ENCODE assay signal across 9 mouse cellular contexts in genomic region chr5:15934376-15935233, GRCm38 (mm10). TPM values are rescaled to one million over a fixed set of nuclear protein-coding genes. Genes with fewer than 3 reads are reported as not detected.
DNase-seq lines count a peak whose midpoint lies in the region; ATAC-seq lines count a peak whose summit lies in the region.
"Had no signal": no experiment of that assay in that cellular context is flagged by ENCODE, and none has a peak within 500 bp of the region (broad histone marks: within the 10 kb centered on the region; RNA-seq: fewer than 3 reads in every experiment).

TSS of gene Cacna2d1 (plus strand) at chr5:15934691.

- DNase-seq in heart, adult 18-20 months, result peak; percentile 71 to 73
- DNase-seq in kidney, adult 11 months, result peak; percentile 3
- peak; percentile 80 for DNase-seq in midbrain, embryonic 14.5 days

- peak within 1 kb of the TSS; percentile 79 for H3K9ac ChIP-seq in embryonic facial prominence, embryonic 12.5 days
- H3K9ac ChIP-seq in limb, embryonic 12.5 days (replicated peaks), result peak within 1 kb of the TSS; percentile 87
- peak within 1 kb of the TSS; percentile 93 for H3K9ac ChIP-seq in midbrain, embryonic 14.5 days (replicated peaks; ENCODE audit: low read length)
- H3K9ac ChIP-seq in stomach, embryonic 16.5 days (ENCODE audit: low read length), result peak within 1 kb of the TSS; percentile 70

- peak within 1 kb of the TSS; percentile 75 for H3K4me2 ChIP-seq in embryonic facial prominence, embryonic 12.5 days (replicated peaks)
- H3K4me2 ChIP-seq in limb, embryonic 12.5 days, result peak within 1 kb of the TSS; percentile 70
- H3K4me2 ChIP-seq in midbrain, embryonic 14.5 days (ENCODE audit: low read length), result peak within 1 kb of the TSS; percentile 73
- peak within 1 kb of the TSS; percentile 83 for H3K4me2 ChIP-seq in stomach, embryonic 16.5 days (ENCODE audit: low read depth, low read length)

- peaks cover 7% of the 10 kb centered on the region for H3K4me1 ChIP-seq in megakaryocyte, embryonic 14.5 days
- no peaks in the 10 kb centered on the region; the same call in 1 of the 2 replicates for H3K4me1 ChIP-seq in embryonic facial prominence, embryonic 12.5 days
- H3K4me1 ChIP-seq in limb, embryonic 12.5 days (replicated peaks), result peaks cover 17% of the 10 kb centered on the region
- no peaks in the 10 kb centered on the region for H3K4me1 ChIP-seq in midbrain, embryonic 14.5 days (ENCODE audit: control insufficient read depth, insufficient read depth, low read length)
- H3K4me1 ChIP-seq in stomach, embryonic 16.5 days (ENCODE audit: control insufficient read depth, insufficient read depth, low read length), result no peaks in the 10 kb centered on the region

- no peak for ATAC-seq in megakaryocyte, adult 5-6 weeks (ENCODE audit: poor library complexity, severe bottlenecking)
- ATAC-seq in embryonic facial prominence, embryonic 12.5 days (ENCODE audit: insufficient number of reproducible peaks, insufficient read depth, low FRiP score, low TSS enrichment), result peak; percentile 92
- peak; percentile 90 for ATAC-seq in limb, embryonic 12.5 days (ENCODE audit: insufficient number of reproducible peaks, insufficient read depth, low FRiP score, low TSS enrichment, low read depth)
- ATAC-seq in midbrain, embryonic 14.5 days (ENCODE audit: low FRiP score, low TSS enrichment), result peak; percentile 89
- ATAC-seq in stomach, embryonic 16.5 days (ENCODE audit: insufficient read depth, low FRiP score), result peak; percentile 93

- peaks cover 35% of the 10 kb centered on the region for H3K27me3 ChIP-seq in megakaryocyte, embryonic 14.5 days (replicated peaks)
- H3K27me3 ChIP-seq in embryonic facial prominence, embryonic 12.5 days, result no peaks in the 10 kb centered on the region
- no peaks in the 10 kb centered on the region; the same call in 1 of the 2 replicates for H3K27me3 ChIP-seq in limb, embryonic 12.5 days
- peaks cover 26% of the 10 kb centered on the region for H3K27me3 ChIP-seq in midbrain, embryonic 14.5 days (ENCODE audit: control insufficient read depth, insufficient read depth, low read length)
- 0 out of 2 replicates have a peak, but pooled peaks cover 2% of the 10 kb centered on the region for H3K27me3 ChIP-seq in stomach, embryonic 16.5 days (ENCODE audit: control insufficient read depth, insufficient read depth, low read length)

- no peaks in the 10 kb centered on the region for H3K36me3 ChIP-seq in megakaryocyte, embryonic 14.5 days (replicated peaks; ENCODE audit: low read length)
- no peaks in the 10 kb centered on the region for H3K36me3 ChIP-seq in embryonic facial prominence, embryonic 12.5 days
- H3K36me3 ChIP-seq in limb, embryonic 12.5 days, result no peaks in the 10 kb centered on the region
- H3K36me3 ChIP-seq in midbrain, embryonic 14.5 days (ENCODE audit: control insufficient read depth, insufficient read depth, low read length), result no peaks in the 10 kb centered on the region
- H3K36me3 ChIP-seq in stomach, embryonic 16.5 days (ENCODE audit: control insufficient read depth, insufficient read depth, low read length), result no peaks in the 10 kb centered on the region

- WGBS in embryonic facial prominence, embryonic 12.5 days, result 0% methylated on average over 55 of the region's 120 CpGs
- under 1% methylated on average over 74 of the region's 120 CpGs for WGBS in limb, embryonic 12.5 days
- under 1% methylated on average over 118 of the region's 120 CpGs for WGBS in midbrain, embryonic 14.5 days
- WGBS in stomach, embryonic 16.5 days, result under 1% methylated on average over 88 of the region's 120 CpGs

- peak within 1 kb of the TSS; percentile 86 for H3K27ac ChIP-seq in embryonic facial prominence, embryonic 12.5 days
- peak within 1 kb of the TSS; percentile 92 for H3K27ac ChIP-seq in limb, embryonic 12.5 days
- peak within 1 kb of the TSS; percentile 98 for H3K27ac ChIP-seq in midbrain, embryonic 14.5 days (replicated peaks; ENCODE audit: low read depth, low read length)
- peak within 1 kb of the TSS; percentile 47 for H3K27ac ChIP-seq in stomach, embryonic 16.5 days (ENCODE audit: low read length)
- H3K27ac ChIP-seq: macrophage had no signal

- peak within 1 kb of the TSS; percentile 79 for H3K4me3 ChIP-seq in megakaryocyte, embryonic 14.5 days (replicated peaks)
- H3K4me3 ChIP-seq in embryonic facial prominence, embryonic 12.5 days, result peak within 1 kb of the TSS; percentile 63
- peak within 1 kb of the TSS; percentile 76 for H3K4me3 ChIP-seq in limb, embryonic 12.5 days (replicated peaks)
- peak within 1 kb of the TSS; percentile 60 for H3K4me3 ChIP-seq in midbrain, embryonic 14.5 days (replicated peaks; ENCODE audit: low read depth, low read length)
- H3K4me3 ChIP-seq in stomach, embryonic 16.5 days (replicated peaks; ENCODE audit: low read length), result peak within 1 kb of the TSS; percentile 53

- H3K9me3 ChIP-seq in megakaryocyte, embryonic 14.5 days, result 0 out of 2 replicates have a peak, but pooled peaks cover 4% of the 10 kb centered on the region
- H3K9me3 ChIP-seq in embryonic facial prominence, embryonic 12.5 days, result no peaks in the 10 kb centered on the region
- no peaks in the 10 kb centered on the region for H3K9me3 ChIP-seq in limb, embryonic 12.5 days
- H3K9me3 ChIP-seq in midbrain, embryonic 14.5 days (ENCODE audit: control insufficient read depth, low read length), result no peaks in the 10 kb centered on the region
- H3K9me3 ChIP-seq in stomach, embryonic 16.5 days (replicated peaks; ENCODE audit: control insufficient read depth, low read length), result no peaks in the 10 kb centered on the region

RNA-seq across cellular contexts. Expression of gene Cacna2d1, which starts in this region (rescaled TPM):
- polyA plus RNA-seq in megakaryocyte, embryonic 14.5 days (2012; ENCODE audit: insufficient read depth, low replicate concordance), result not detected in 2 replicates
- 0.16 TPM in 1 of 2 replicates, not detected in the other for total RNA-seq in megakaryocyte, adult 5-6 weeks (2015)
- total RNA-seq in megakaryocyte, adult 5-6 weeks (2017), result not detected in 2 replicates
- 20.1 and 21.8 TPM in 2 replicates for polyA plus RNA-seq in embryonic facial prominence, embryonic 12.5 days (2016; fragmentation: Nextera tagmentation; extraction: Ambion mirVana)
- 10 to 100 TPM; 82.2 to 87.4 TPM for total RNA-seq in heart, adult 18-20 months (2021)
- polyA plus RNA-seq in limb, embryonic 12.5 days (2016; fragmentation: Nextera tagmentation; extraction: Ambion mirVana), result 19.5 and 20.5 TPM in 2 replicates
- polyA plus RNA-seq in midbrain, embryonic 14.5 days (2014; fragmentation: Nextera tagmentation; extraction: Ambion mirVana), result 46.3 and 52.9 TPM in 2 replicates
- polyA plus RNA-seq in stomach, embryonic 16.5 days (2015; fragmentation: Nextera tagmentation; extraction: Ambion mirVana), result 12.1 and 13.1 TPM in 2 replicates
- polyA plus RNA-seq: macrophage had no signal

Comparison
In these comparisons a context has a peak if more than half of its experiments do, and no peak if none do; other contexts are left out.
1. RNA of gene Cacna2d1 (total RNA-seq): 82.2 to 87.4 TPM in heart, adult 18-20 months; 0.16 TPM in megakaryocyte, adult 5-6 weeks; every median in the first group is over 10 times any median in the second.
2. RNA of gene Cacna2d1 (polyA plus RNA-seq): 46.3 to 52.9 TPM in midbrain, embryonic 14.5 days, 20.1 to 21.8 TPM in embryonic facial prominence, embryonic 12.5 days, 19.5 to 20.5 TPM in limb, embryonic 12.5 days and 12.1 to 13.1 TPM in stomach, embryonic 16.5 days; not detected in megakaryocyte, embryonic 14.5 days; every median in the first group is over 10 times any median in the second.
3. H3K27ac ChIP-seq: peak in every context shown above with its lines; median percentile 98 in midbrain, embryonic 14.5 days; 92 in limb, embryonic 12.5 days; 86 in embryonic facial prominence, embryonic 12.5 days; 47 in stomach, embryonic 16.5 days.
4. DNase-seq: peak in every context shown above with its lines; median percentile 80 in midbrain, embryonic 14.5 days; 72 in heart, adult 18-20 months; 3 in kidney, adult 11 months.
5. Peak in every context shown above with its lines, with median percentiles within 50 percentile points of each other: H3K4me3 ChIP-seq, H3K4me2 ChIP-seq and H3K9ac ChIP-seq.